In genomic region chrX:19264237-19264636, GRCm38 (mm10) we compare ENCODE assay signal across 16 mouse cellular contexts.
"Had no signal": no experiment of that assay in that cellular context is flagged by ENCODE, and none has a peak within 500 bp of the region (broad histone marks: within the 10 kb centered on the region; RNA-seq: fewer than 3 reads in every experiment).

No protein-coding gene starts in this region.

- H3K27ac ChIP-seq: liver, embryonic 14.5 days; midbrain, embryonic 12.5 days; neural tube, embryonic 13.5 days; neural tube, embryonic 15.5 days; stomach, embryonic 15.5 days; stomach, postnatal 0 days had no signal

- H3K36me3 ChIP-seq: midbrain, embryonic 12.5 days; neural tube, embryonic 13.5 days; neural tube, embryonic 15.5 days; stomach, embryonic 15.5 days had no signal

- DNase-seq: lung, adult 18-20 months; lung, embryonic 14.5 days; lung, postnatal 10 days; lung, postnatal 4 days; midbrain, embryonic 14.5 days; right cerebral cortex, postnatal 14 days; thymus, adult 2 months; thymus, postnatal 25 days; thymus, postnatal 4 days had no signal

- H3K4me1 ChIP-seq: midbrain, embryonic 12.5 days; neural tube, embryonic 13.5 days; neural tube, embryonic 15.5 days; stomach, embryonic 15.5 days had no signal

- H3K9me3 ChIP-seq: midbrain, embryonic 12.5 days; neural tube, embryonic 13.5 days; neural tube, embryonic 15.5 days; stomach, embryonic 15.5 days had no signal

- H3K4me2 ChIP-seq: lung, embryonic 14.5 days; midbrain, embryonic 12.5 days; neural tube, embryonic 13.5 days; neural tube, embryonic 15.5 days; stomach, embryonic 15.5 days had no signal

- H3K4me3 ChIP-seq: midbrain, embryonic 12.5 days; myocyte; neural tube, embryonic 13.5 days; neural tube, embryonic 15.5 days; stomach, embryonic 15.5 days had no signal

- H3K9ac ChIP-seq: liver, embryonic 14.5 days; lung, embryonic 14.5 days; midbrain, embryonic 12.5 days; neural tube, embryonic 13.5 days; neural tube, embryonic 15.5 days; stomach, embryonic 15.5 days had no signal

- H3K27me3 ChIP-seq: midbrain, embryonic 12.5 days; neural tube, embryonic 13.5 days; neural tube, embryonic 15.5 days; stomach, embryonic 15.5 days had no signal
